Mouse (Mus musculus) lung, adult 18-20 months (tissue): ENCODE results near the gene Atf5.

ENCODE experiments used
- DNase-seq, 2 experiments: peaks; one replicate each; pipeline ENCODE4 v3.0.0; 2022; ENCODE audit warnings: mixed read lengths in 2 of 2

Gene Atf5

DNA sequence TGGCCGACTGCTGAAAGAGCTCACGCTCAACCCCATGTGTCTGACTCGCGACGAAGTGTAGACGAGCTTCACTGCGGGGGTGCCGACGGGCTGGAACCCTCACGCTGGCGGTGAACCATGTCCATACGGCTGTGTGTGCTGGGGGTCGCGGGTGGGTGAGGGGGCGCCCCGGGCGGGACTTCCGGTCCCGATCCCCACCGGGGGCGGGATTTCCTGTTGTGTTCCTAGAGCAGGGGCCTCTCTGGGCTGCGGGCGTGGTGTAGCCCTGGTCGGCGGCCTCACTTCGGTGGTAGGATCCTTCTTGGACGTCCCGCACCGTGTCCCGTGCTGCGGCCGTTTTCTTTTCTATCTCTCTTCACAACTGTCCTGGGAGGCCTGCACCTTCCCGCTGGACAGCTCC, 33.7 kb upstream of the Atf5 start:
- DNase-seq: peak; percentile 72 to 78

DNA sequence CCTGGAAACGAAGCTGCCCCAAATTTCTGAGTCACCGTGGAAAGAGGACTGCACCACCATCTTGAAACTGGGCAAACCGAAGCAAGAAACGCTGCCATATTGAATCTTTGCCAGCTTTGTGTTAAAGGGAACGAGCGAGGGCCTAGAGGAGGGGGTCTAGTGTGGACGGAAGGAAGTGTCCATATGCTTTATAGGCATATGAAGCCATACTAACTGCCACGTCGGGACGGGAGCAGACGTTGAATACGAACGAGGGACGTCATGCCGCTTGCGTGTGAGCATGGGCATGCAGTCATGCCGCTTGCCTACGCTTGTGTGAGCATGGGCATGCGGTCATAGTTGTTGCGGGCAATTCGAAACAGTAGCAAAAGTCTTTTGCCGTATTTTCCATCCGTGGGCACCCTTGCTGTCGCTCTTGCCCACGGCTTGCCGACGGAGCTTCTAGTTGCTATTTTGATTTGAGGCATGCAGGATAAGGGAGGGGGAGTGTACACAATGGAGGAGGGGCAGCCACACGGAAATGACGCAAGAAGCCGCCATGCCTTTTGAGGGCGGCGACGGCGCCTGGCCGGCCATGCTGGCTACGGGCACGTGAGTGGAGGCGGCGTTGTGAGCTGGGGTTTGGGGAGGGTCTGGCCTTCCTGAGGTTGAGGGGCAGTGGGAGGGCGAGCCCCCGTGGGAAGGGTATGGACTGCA, 33.1 kb upstream of the Atf5 start:
- peak; percentile 93 to 94 for DNase-seq

DNA sequence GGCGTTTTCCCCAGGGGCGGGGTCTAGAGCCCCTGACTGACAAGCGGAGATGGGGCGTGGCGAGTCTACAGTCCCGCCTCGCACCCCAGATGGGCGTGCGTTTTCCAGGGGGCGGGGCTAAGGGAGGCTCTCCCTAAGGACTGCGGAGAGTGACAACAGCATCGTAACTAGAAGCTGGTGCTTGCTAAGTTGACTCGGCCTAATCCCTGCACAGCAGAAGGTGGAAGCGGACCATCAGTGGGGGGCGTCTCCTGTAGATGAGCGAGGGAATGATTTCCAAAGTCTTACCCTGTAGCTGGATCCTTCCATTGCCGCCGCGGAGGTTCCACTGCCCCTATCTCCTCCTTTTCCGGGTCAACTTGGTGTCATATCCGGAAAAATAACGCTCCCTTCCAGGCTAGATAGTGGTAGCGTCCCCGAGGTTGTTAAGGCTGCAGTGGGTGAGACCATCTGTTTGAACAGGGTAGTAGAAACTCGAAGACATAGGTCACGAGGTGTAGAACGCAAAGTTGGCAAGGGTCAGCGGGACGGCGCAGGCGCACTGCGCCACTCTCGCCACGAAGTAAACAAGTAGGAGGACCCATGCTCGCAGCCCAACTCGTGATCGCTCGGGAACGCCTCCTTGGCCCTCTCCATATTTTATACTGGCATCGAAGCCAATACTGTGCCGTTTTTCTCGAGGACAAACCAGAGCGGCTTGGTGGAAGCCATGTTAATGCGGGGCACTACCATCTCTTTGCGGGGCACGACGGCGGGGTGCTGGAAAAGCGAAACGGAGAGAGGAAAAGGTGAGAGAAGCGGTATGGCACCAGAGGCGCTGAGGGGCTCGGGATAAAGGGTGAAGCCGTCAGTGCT, 32.3 kb upstream of the Atf5 start, which contains the start of the genes Akt1s1 and Tbc1d17:
Gene Akt1s1 (plus strand): TSS at position 431 of the 855 bp plus-strand sequence.
Gene Tbc1d17 (minus strand): TSS at position 519 of the 855 bp plus-strand sequence.
- DNase-seq: peak; percentile 100

DNA sequence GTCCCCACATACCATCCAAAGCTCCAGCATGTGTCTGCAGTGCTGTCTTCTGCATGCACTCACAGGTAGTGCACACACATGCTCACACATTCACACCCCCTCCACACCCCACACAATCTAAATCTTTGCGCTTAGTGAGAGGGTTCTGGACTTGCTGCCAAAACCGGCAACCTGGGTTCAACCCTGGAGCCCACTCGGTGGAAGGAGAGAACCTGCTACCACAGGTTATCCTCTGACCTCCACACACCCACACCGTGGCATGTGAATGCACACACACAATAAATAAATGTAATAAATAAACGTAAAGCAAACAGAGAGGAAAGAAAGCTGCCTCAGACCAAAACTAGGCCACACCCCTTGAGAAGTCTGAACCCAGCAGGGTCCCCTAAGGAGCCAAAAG, 31.3 kb upstream of the Atf5 start:
- DNase-seq: no peak

DNA sequence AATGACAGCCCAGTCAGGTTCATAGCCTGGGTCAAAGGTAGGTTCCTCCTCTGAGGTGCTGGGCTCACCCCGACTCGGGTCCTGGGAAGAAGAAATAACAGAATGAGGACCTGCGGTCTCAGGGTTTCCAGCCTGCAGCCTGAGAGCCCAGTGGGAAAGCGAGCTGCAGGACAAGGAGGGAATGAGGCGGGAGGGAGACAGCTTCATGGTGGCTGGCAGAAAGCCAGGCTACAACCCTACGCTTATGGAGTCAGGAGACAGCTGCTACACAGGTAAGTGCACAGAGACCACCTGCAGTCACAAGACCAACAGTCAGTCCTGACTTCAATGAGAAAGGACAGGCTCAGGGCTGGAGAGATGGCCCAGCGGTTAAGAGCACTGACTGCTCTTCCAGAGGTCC, 30.3 kb upstream of the Atf5 start:
- DNase-seq: no peak

DNA sequence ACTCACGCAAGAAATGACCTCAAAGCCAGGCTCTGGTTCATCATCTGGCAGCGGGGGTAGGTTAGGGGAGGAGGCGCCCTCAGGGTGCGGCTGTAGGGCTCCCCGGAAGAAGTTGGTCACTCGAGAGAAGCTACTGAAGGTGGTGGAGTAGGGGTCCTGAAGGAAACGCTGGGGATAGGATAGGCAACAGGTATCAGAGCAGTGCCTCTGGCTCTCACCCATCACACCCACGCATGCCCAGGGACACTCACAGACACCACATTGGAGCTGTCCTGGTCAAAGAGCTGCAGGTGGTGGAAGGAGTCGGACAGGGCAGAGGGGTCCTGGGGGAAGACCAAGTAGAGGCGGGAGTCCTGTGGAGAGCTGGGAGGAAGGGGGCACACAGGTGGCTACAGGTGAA, 28.5 kb upstream of the Atf5 start:
- no peak for DNase-seq

DNA sequence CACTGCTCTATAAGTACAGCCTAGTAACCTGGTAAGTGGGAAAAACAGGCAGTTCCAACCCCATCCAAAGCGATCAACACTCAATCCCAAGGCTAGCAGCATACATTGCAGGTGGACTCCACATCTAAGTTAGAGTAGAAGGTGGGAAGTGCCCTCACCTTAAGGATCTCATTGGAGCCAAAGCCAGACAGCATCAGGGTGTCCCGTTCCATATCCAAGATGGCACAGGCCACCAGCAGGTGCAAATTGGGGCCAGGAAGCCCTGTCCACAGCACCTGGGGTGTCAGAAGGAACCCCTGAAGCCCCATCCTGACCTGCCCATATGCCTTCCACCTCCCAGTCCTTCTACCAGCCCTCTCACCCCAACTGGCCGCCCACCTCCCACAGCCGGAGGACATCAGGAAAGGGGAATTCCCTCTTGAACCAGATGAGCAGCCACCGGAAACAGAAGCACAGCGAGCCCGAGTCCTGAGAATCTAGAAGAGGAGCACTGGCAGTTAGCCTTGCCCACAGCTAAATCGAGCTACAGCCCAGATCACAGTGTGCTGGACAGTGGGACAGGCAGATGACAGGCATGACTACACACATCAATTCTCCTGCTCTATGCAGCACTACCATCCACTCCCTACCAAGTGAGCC, 25.5 kb upstream of the Atf5 start:
- DNase-seq: no peak

DNA sequence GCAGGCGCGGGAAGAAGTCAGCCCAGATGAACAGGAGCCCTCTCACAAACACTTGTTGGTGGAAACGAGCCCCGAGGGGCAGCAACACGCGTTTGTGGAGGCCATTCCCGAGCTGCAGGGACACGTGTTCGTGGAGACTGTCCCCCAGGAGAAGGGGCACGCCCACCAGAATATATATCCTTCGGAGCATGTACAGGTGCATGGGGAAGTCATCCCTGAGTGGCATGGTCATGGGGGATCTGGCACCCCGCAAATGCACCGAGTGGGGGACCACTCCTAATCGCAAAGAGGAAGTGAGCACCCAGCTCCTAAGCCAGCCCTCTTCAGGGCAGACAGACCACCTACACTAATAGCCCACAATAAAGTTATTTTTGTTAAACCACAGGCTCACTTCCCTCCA, 24.0 kb upstream of the Atf5 start:
- DNase-seq: no peak

DNA sequence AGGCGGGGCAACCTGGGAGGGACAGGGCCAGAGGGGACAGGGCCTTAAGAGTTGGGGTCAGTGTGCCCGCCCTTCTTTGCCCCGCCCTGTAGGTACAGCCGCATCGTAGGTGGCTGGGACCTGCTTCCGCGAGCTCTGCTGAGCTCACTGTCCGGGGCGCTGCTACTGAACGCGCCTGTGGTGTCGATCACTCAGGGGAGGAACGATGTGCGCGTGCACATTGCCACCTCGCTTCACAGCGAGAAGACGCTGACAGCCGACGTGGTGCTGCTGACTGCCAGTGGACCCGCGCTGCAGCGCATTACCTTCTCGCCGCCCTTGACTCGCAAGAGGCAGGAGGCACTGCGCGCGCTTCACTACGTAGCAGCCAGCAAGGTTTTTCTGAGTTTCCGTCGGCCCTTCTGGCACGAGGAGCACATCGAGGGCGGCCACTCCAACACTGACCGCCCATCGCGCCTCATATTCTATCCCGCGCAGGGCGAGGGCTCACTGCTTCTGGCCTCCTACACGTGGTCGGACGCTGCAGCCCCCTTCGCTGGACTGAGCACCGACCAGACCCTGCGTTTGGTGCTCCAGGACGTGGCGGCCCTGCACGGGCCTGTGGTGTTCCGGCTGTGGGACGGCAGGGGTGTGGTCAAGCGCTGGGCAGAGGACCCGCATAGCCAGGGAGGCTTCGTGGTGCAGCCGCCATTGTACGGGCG, 23.2 kb upstream of the Atf5 start:
- DNase-seq: peak; percentile 44 to 48

DNA sequence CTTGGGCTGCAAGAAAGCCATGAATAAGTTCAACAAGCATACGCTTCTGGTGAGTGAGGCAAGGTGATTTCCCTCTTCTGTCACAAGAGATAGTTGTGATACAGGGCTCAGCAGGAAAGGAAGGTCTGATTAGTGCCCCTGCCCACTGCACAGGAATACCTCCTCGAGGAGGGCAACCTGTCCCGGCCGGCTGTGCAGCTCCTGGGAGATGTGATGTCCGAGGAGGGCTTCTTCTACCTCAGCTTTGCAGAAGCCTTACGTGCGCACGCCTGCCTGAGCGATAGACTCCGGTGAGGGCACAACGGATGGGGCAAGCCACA, 22.7 kb upstream of the Atf5 start:
- DNase-seq: no peak

DNA sequence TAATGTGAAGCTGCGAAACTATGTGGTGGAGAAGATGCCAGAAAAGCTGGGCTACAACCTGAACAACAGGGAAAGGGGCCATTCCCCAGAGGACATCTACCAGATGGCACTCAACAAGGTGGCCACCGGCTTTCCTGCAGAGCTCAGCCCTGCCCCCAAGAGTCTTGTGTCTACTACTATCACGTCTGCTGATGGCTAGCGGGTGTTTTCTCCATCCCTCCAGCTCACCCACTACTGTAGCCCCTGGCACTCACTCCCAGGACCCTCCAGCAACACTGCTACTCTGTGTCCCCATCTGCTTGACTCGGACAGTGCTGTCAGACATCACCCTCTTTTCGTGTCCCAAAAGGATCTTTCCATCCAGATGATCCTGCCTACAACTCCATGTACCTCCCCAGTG, 21.6 kb upstream of the Atf5 start:
- DNase-seq: no peak

DNA sequence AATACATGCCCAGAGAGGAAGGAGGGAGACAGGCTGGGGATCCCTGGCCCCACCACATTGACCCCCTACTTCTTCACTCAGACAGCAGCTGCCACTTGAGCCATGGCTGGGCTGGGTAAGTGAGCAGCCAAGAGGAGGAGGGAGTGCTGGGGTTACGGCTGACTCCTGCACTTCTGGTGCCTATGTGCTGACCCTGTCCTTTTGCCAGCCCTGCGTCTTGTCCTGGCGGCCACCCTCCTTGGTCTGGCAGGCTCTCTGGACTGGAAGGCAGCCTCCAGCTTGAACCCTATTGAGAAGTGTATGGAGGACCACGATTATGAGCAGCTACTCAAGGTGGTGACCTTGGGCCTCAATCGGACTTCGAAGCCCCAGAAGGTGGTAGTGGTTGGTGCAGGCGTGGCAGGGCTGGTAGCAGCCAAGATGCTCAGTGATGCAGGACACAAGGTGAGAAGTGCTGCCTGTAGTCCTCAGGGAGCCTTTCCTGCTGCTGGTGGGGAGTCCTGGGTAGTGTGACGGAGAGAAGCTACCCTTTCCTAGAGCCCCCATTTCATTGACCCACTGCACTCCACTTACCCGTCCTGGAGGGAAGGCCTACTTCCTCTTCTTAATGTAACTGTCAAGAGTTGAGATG, 20.1 kb upstream of the Atf5 start:
- no peak for DNase-seq

DNA sequence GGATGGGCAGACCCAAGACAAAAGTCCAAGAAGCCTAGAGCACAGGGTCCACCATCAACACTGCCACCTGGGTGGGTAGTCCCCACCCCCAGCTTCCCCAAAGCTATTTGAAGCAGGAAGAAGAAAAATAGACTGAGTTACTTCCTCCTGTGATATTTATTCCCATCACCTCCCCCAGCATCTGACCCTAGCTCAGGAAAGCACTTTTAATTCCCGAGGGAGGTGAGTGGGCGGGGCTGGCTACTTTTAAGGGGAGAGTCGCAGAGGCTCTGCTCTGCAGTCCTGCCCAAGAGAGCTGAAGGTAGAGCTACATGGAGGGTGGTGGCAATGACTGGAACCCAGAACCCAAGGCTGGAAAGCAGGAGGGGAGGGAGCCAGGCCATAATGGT, 19.6 kb upstream of the Atf5 start:
- peak in 1 of 2 experiments; percentile 49 for DNase-seq

DNA sequence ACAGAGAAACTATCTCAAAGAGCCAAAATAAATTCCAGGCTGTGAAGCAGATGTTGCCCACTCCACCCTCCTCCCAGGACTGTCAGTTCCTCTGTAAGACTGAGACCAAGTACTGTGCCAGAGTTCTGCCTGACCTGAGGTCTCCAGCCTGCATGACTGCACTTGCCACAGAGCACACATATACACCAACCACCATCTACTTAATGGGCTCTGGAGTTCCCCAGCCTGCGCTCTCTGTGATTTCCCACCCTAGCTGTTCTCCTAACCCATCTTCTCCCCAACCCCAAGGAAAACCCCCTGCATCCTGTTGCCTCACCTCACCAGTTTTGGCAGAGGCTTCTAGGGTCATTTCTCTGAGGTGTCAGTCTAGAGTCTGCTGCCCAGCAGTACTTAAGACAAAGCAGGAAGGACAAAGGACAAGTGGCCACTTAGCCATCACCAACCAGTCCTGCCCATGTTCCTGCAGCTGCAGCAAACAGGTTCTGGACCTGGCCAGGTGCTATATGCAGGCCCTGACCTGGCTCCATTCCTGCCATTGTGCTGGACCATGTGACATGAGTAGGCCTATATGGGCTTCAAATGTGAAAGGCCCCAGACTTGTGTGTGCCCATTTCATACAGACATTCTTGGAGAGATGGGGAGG, 19.0 kb upstream of the Atf5 start:
- peak; percentile 50 to 65 for DNase-seq

DNA sequence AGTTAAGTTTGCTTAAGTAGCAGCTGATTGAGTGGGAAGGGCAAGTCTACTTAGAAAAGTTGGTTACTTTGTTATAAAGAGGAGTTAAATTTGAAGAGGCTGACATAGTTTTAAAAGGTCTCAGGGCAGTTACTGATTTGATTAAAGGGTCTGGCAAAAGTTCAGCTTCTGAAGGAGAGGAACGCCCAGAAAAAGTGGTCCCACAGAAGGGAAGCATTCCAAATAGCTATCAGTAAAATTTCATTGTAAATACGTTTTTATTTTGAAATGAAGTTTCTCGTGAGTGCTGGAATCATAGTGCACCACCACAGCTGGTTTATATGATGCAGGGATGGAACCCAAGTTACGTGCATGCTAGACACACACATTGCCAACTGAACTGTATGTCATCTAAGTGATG, 16.3 kb upstream of the Atf5 start:
- no peak for DNase-seq

DNA sequence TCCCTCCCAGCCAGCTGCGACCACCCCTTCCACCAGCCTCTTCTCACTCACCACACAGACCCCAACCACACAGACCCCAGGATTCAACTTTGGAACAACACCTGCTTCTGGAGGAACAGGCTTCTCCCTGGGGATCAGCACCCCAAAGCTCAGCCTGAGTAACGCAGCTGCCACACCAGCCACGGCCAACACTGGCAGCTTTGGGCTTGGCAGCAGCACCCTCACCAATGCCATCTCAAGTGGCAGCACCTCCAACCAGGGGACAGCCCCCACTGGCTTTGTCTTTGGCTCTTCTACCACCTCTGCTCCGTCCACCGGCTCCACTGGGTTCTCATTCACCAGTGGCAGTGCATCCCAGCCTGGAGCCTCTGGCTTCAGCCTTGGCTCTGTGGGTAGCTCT, 12.2 kb upstream of the Atf5 start:
- no peak for DNase-seq

DNA sequence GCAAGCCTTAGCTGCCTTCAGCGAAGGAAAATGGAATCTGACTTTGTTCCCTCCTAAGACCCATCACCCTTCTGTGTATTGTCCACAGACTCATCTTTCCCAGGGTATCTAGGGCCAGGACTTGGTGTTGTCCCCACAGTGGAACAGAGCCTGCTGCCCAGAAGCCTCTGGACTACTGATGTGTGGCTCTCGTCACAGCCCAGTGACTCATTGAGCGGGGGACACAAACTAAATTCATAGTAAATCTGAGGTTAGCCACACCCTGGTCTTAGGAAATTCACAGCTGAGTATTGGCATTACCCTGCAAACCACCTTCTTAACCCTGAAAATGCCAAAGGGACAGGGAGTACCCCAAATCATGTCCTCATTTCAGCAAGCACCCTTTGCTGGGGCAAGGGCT, 10.3 kb upstream of the Atf5 start:
- no peak for DNase-seq

DNA sequence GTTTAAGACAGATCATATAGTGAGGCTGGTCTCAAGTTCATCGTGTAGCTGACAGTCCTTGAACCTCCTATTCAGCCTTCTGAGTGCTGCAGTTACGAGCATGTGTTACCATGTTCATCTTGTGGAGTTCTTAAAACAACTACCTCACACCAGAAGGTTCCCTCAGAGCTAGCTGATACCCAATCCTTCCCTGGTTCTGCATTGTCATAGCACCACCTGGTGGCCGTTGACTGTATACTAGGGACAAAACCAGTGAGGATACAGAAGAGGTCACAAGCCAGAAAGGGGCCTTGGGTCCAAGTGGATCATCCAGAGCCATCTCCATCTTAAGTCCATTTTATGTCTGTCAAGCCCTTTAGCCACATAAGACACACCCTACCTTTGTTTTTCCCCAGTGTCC, 8.4 kb upstream of the Atf5 start:
- DNase-seq: peak; percentile 75 to 79

DNA sequence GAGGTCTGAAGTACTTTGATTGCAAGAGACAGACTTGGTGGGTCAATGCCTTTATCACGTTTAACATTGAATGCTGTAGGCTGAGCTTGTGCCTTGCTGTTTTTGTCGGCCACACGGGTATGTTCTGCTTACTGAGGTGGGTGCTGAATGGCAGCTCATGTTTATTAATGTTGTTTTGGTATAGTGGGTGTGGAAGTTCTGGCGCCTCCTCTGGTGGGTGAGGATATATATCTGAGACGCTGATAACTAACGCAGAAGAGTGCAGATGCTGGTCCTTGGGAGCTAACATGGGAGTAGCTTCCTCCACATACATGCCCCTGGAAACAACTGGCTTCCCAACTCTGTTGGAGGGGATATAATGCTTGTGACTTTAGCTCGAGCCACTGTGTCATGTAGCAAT, 7.0 kb upstream of the Atf5 start:
- no peak for DNase-seq

DNA sequence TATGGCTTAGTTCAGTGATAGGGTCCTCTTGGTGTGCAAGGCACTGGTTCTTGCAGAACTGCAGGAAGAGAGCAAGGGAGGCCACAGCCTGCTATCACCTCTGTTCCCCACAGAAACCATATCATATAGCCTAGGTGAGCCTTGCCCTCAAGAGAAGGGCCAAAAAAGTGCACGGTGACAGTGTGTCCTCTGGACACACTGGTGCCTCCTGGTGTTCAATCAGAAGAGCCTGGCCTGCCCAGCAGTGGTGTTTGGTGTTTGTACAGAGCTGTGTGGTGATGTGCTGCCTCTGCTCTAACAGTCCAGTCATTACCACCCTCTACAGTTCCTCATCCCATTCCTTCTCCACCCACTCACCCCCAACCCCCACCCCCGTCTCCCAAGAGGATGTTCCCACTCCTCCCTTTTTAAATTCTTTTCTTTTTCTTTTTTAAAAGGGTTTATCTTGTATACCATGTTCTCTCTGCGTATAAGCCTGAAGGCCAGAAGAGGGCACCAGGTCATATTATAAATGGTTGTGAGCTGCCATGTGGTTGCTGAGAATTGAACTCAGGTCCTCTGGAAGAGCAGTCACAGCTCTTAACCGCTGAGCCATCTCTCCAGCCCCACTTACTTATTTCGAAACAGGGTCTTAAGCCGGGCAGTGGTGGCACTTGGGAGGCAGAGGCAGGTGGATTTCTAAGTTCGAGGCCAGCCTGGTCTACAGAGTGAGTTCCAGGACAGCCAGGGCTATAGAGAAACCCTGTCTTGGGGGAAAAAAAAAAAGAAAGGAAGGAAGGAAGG, 5.4 kb upstream of the Atf5 start:
- peak in 1 of 2 experiments; percentile 2 for DNase-seq

DNA sequence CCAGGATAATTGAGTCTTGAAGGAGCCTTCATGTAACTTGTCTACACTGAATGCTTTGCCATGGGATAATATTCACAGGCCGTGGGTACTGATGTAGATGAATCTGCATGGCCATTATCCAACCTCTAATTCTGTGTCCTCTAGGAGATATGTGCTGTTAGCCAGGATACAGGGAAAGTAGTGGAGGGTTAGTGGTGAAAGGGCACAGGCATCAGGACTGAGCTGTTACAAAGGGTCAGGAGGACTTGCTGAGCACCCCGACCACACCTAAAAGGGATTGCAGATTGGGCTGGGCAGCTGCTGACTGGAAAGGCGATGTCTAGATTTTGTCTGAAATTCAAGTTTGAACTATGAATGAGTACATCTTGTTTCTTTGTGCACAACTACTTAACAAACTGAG, 4.1 kb upstream of the Atf5 start:
- peak in 1 of 2 experiments; percentile 2 for DNase-seq
